ENCODE assay signal across 14 mouse cellular contexts in genomic region chr15:74157320-74157719, GRCm38 (mm10).
DNase-seq lines count a peak whose midpoint lies in the region; ATAC-seq and TF ChIP-seq lines count a peak whose summit lies in the region.
"Had no signal": no experiment of that assay in that cellular context is flagged by ENCODE, and none has a peak within 500 bp of the region (broad histone marks: within the 10 kb centered on the region; RNA-seq: fewer than 3 reads in every experiment).

No protein-coding gene starts in this region.

- peaks cover 29% of the 10 kb centered on the region for H3K4me1 ChIP-seq in forebrain, postnatal 0 days (ENCODE audit: insufficient read depth)
- H3K4me1 ChIP-seq in limb, embryonic 12.5 days (replicated peaks): peaks cover 32% of the 10 kb centered on the region
- H3K4me1 ChIP-seq in neural tube, embryonic 14.5 days (ENCODE audit: control insufficient read depth, insufficient read depth, low read length): peaks cover 32% of the 10 kb centered on the region
- no peaks in the 10 kb centered on the region for H3K4me1 ChIP-seq in heart, embryonic 12.5 days (replicated peaks)

- H3K9ac ChIP-seq in forebrain, postnatal 0 days: 0 out of 2 replicates have a peak overlapping the region, but pooled peaks have one; percentile 18
- no peak overlapping the region for H3K9ac ChIP-seq in limb, embryonic 12.5 days (replicated peaks)
- H3K9ac ChIP-seq in neural tube, embryonic 14.5 days (replicated peaks; ENCODE audit: low read depth, low read length): no peak overlapping the region
- no peak overlapping the region for H3K9ac ChIP-seq in heart, embryonic 12.5 days
- H3K9ac ChIP-seq: liver, embryonic 14.5 days had no signal

- no peak overlapping the region for H3K4me3 ChIP-seq in forebrain, postnatal 0 days (ENCODE audit: low read depth, low read length)
- H3K4me3 ChIP-seq in limb, embryonic 12.5 days (replicated peaks): no peak overlapping the region
- no peak overlapping the region for H3K4me3 ChIP-seq in neural tube, embryonic 14.5 days (ENCODE audit: low read depth, low read length)
- H3K4me3 ChIP-seq in heart, embryonic 12.5 days: no peak overlapping the region

- WGBS in forebrain, postnatal 0 days: 12% methylated on average over 8 of the region's 8 CpGs
- WGBS in limb, embryonic 12.5 days: 27% methylated on average over 8 of the region's 8 CpGs
- WGBS in neural tube, embryonic 14.5 days: 13% methylated on average over 8 of the region's 8 CpGs
- WGBS in heart, embryonic 12.5 days: 73% methylated on average over 8 of the region's 8 CpGs

- peak; percentile 28 to 38 for DNase-seq in layer of hippocampus, postnatal 10 days (ENCODE audit: low spot score in 2 of 2)
- DNase-seq in layer of hippocampus, adult 11-12 months (ENCODE audit: low spot score): no peak
- peak; percentile 57 for DNase-seq in forebrain, postnatal 0 days
- no peak for DNase-seq in testis, postnatal 10 days (ENCODE audit: low spot score)
- DNase-seq: B cell, adult 2 months; kidney, postnatal 25 days; thymus, adult 18-20 months had no signal

- H3K36me3 ChIP-seq in forebrain, postnatal 0 days (ENCODE audit: insufficient read depth): no peaks in the 10 kb centered on the region
- H3K36me3 ChIP-seq in limb, embryonic 12.5 days: no peaks in the 10 kb centered on the region
- H3K36me3 ChIP-seq in neural tube, embryonic 14.5 days (ENCODE audit: control insufficient read depth, insufficient read depth, low read length): no peaks in the 10 kb centered on the region
- no peaks in the 10 kb centered on the region for H3K36me3 ChIP-seq in heart, embryonic 12.5 days

- no peak for TF ChIP-seq CTCF in forebrain, postnatal 0 days (IDR thresholded peaks at IDR 0.05; ENCODE audit: low read depth)

- peak overlapping the region; percentile 69 for H3K27ac ChIP-seq in forebrain, postnatal 0 days (ENCODE audit: low read depth, low read length)
- H3K27ac ChIP-seq in limb, embryonic 12.5 days: no peak overlapping the region
- H3K27ac ChIP-seq in neural tube, embryonic 14.5 days (ENCODE audit: low read depth, low read length): peak overlapping the region; percentile 52
- no peak overlapping the region for H3K27ac ChIP-seq in heart, embryonic 12.5 days (ENCODE audit: poor library complexity, severe bottlenecking)
- H3K27ac ChIP-seq: liver, embryonic 14.5 days; macrophage had no signal

- H3K27me3 ChIP-seq in forebrain, postnatal 0 days (ENCODE audit: insufficient read depth, low read length): no peaks in the 10 kb centered on the region
- peaks cover 62% of the 10 kb centered on the region for H3K27me3 ChIP-seq in limb, embryonic 12.5 days
- no peaks in the 10 kb centered on the region for H3K27me3 ChIP-seq in neural tube, embryonic 14.5 days (ENCODE audit: control insufficient read depth, insufficient read depth, low read length)
- H3K27me3 ChIP-seq in heart, embryonic 12.5 days (replicated peaks): no peaks in the 10 kb centered on the region

- peak; percentile 55; the same call in 1 of the 2 replicates for ATAC-seq in forebrain, postnatal 0 days
- ATAC-seq in limb, embryonic 12.5 days (ENCODE audit: insufficient number of reproducible peaks, insufficient read depth, low FRiP score, low TSS enrichment, low read depth): no peak
- peak; percentile 83 for ATAC-seq in neural tube, embryonic 14.5 days (ENCODE audit: low read depth)
- ATAC-seq in heart, embryonic 12.5 days (ENCODE audit: insufficient number of reproducible peaks, low FRiP score): no peak
- ATAC-seq in monocyte, adult 5-6 weeks (replicated peaks; ENCODE audit: insufficient number of reproducible peaks, low FRiP score, low TSS enrichment, poor library complexity, severe bottlenecking): no peak
- ATAC-seq: intestine, embryonic 16.5 days had no signal

- no peak overlapping the region for H3K4me2 ChIP-seq in forebrain, postnatal 0 days (ENCODE audit: low read depth)
- H3K4me2 ChIP-seq in limb, embryonic 12.5 days: 0 out of 2 replicates have a peak overlapping the region, but pooled peaks have one; percentile 6
- no peak overlapping the region for H3K4me2 ChIP-seq in neural tube, embryonic 14.5 days (ENCODE audit: low read depth, low read length)
- H3K4me2 ChIP-seq in heart, embryonic 12.5 days: no peak overlapping the region

- no peaks in the 10 kb centered on the region for H3K9me3 ChIP-seq in forebrain, postnatal 0 days (ENCODE audit: low read length)
- no peaks in the 10 kb centered on the region for H3K9me3 ChIP-seq in limb, embryonic 12.5 days
- H3K9me3 ChIP-seq in neural tube, embryonic 14.5 days (ENCODE audit: control insufficient read depth, low read length): no peaks in the 10 kb centered on the region
- H3K9me3 ChIP-seq in heart, embryonic 12.5 days (replicated peaks): no peaks in the 10 kb centered on the region

Comparison
In these comparisons a context has a peak if more than half of its experiments do, and no peak if none do; other contexts are left out.
1. DNase-seq: peak in layer of hippocampus, postnatal 10 days (2 of 2) and forebrain, postnatal 0 days (single experiment); none in layer of hippocampus, adult 11-12 months (single experiment) and testis, postnatal 10 days (single experiment).
2. ATAC-seq: peak in forebrain, postnatal 0 days (single experiment) and neural tube, embryonic 14.5 days (single experiment); none in limb, embryonic 12.5 days (single experiment), heart, embryonic 12.5 days (single experiment) and monocyte, adult 5-6 weeks (single experiment).
3. H3K27ac ChIP-seq: peak in forebrain, postnatal 0 days (single experiment) and neural tube, embryonic 14.5 days (single experiment); none in limb, embryonic 12.5 days (single experiment) and heart, embryonic 12.5 days (single experiment).